Mouse (Mus musculus) heart, embryonic 15.5 days (tissue): ENCODE measurements around the gene Itga10. TPM values are rescaled to one million over a fixed set of nuclear protein-coding genes. Genes with fewer than 3 reads are reported as not detected.
"Not testable (repeated sequence)": the region's sequence is repeated elsewhere in the genome, so short reads cannot be mapped to it uniquely, and the experiment has no call there.

Experiments
- ATAC-seq: fragments of 200-750 bp; cut with Nextera tagmentation; replicated peaks from 2 replicates; pipeline ENCODE4 v1.8.0; 2017; ENCODE audit warnings: low read depth, moderate TSS enrichment; ENCODE audit not compliant: insufficient number of reproducible peaks, insufficient read depth, low FRiP score
- H3K27ac ChIP-seq: fragments of 300-500 bp; sonication (generic); 2 replicates; pipeline ENCODE4 v1.5.1; 2015; ENCODE audit warnings: mild to moderate bottlenecking, inconsistent platforms
- H3K27me3 ChIP-seq: fragments of 300-500 bp; sonication (generic); 2 replicates; pipeline ENCODE4 v1.6.1; 2015; ENCODE audit warnings: inconsistent platforms
- H3K36me3 ChIP-seq: fragments of 300-500 bp; sonication (generic); 2 replicates; pipeline ENCODE4 v1.6.1; 2015; ENCODE audit warnings: mild to moderate bottlenecking, inconsistent platforms
- H3K4me1 ChIP-seq: fragments of 300-500 bp; sonication (generic); replicated peaks from 2 replicates; pipeline ENCODE4 v1.6.1; 2015; ENCODE audit warnings: inconsistent platforms
- H3K4me2 ChIP-seq: fragments of 300-500 bp; sonication (generic); 2 replicates; pipeline ENCODE4 v1.6.1; 2015; ENCODE audit warnings: inconsistent platforms, mild to moderate bottlenecking, moderate library complexity
- H3K4me3 ChIP-seq: fragments of 300-500 bp; sonication (generic); 2 replicates; pipeline ENCODE4 v1.5.1; 2015; ENCODE audit warnings: mild to moderate bottlenecking, inconsistent platforms
- H3K9ac ChIP-seq: fragments of 300-500 bp; sonication (generic); 2 replicates; pipeline ENCODE4 v1.6.1; 2015; ENCODE audit warnings: mild to moderate bottlenecking, inconsistent platforms
- H3K9me3 ChIP-seq: fragments of 300-500 bp; sonication (generic); replicated peaks from 2 replicates; pipeline ENCODE4 v1.6.1; 2016; ENCODE audit warnings: inconsistent platforms
- WGBS: fragments of 180-500 bp; shearing (Covaris S2); methylation state at CpG from one replicate; pipeline ENCODE4 v1.1.7; 2015; ENCODE audit warnings: mixed read lengths; 5-methylcytosine and 5-hydroxymethylcytosine counted together
- polyA plus RNA-seq: library from polyadenylated mRNA; unstranded; fragments of >200 nt; fragmentation: Nextera tagmentation; extraction: Ambion mirVana; gene quantifications from 2 replicates; pipeline ENCODE4 v1.2.1, GENCODE M21; 2015

Gene Itga10
- polyA plus RNA-seq, 1 experiment from 2014 or later = 1.00 TPM

DNA sequence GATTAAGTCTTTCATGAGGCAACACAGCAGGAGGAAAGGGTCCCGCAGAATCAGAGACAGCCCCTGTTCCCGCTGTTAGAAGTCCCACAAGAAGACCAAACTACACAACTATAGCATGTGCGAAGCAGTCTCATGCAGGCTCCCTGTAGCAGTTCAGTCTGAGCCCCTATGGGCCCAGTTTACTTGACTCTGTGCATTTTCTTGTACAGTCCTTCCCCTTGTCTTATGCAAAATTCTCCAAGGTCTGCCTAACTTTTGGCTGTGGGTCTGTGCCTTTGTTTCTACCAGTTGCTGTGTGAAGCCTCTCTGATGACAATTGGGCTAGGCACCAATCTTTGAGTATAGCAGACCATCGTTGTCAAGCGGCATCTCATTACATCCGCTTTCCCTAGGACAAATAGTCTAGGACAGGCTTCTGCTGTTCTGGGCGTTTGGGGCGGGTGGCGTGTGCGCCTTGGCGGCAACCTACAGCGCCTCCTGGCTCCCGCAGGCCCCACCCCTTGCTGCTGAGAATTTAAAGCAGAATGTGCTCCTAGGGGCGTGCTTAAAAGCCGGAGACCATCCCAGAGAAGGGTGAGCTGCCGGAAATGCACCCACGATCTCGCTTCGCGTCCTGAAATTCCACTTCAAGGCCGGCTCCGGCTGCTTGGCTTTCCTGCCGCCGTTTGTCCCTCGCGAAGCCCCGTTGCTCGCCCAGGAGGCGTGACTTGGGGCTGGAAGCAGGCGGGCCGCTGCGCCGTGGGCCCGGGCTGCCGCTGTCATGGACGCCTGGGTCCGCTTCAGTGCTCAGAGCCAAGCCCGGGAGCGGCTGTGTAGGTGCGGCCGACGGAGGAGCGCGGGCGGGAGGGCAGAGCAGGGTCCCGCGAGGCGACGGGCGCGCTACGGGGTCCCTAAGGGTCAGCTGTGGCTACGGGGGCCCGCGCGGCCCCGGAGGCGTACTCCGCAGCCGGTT is 10.2 kb upstream of the Itga10 start, which contains the start of the genes Pex11b and Gm42957:
TSS of gene Pex11b (plus strand) at position 449 of the 952 bp plus-strand sequence.
TSS of gene Gm42957 (plus strand) at position 547 of the 952 bp plus-strand sequence.
- ATAC-seq = peak; percentile 89
- peak within 1 kb of the TSS; percentile 88 for H3K9ac ChIP-seq
- H3K4me2 ChIP-seq = peak within 1 kb of the TSS; percentile 76
- WGBS = 2% methylated on average over 60 of the region's 60 CpGs
- no peaks in the 10 kb centered on the region for H3K9me3 ChIP-seq
- H3K36me3 ChIP-seq = peaks cover 34% of the 10 kb centered on the region
- peaks cover 25% of the 10 kb centered on the region for H3K4me1 ChIP-seq
- H3K4me3 ChIP-seq = peak within 1 kb of the TSS; percentile 84
- H3K27me3 ChIP-seq = no peaks in the 10 kb centered on the region
- peak within 1 kb of the TSS; percentile 85 for H3K27ac ChIP-seq

GRCm38 (mm10) chr3:96635906-96636305 is 9.5 kb upstream of the Itga10 start:
- peak overlapping the region; percentile 84 for H3K4me3 ChIP-seq
- no peak for ATAC-seq
- peak overlapping the region; percentile 85 for H3K27ac ChIP-seq
- peaks cover 19% of the 10 kb centered on the region for H3K4me1 ChIP-seq
- H3K36me3 ChIP-seq = peaks cover 32% of the 10 kb centered on the region
- H3K27me3 ChIP-seq = no peaks in the 10 kb centered on the region
- 7% methylated on average over 15 of the region's 15 CpGs for WGBS
- H3K9me3 ChIP-seq = no peaks in the 10 kb centered on the region
- H3K9ac ChIP-seq = peak overlapping the region; percentile 88
- H3K4me2 ChIP-seq = peak overlapping the region; percentile 76

DNA sequence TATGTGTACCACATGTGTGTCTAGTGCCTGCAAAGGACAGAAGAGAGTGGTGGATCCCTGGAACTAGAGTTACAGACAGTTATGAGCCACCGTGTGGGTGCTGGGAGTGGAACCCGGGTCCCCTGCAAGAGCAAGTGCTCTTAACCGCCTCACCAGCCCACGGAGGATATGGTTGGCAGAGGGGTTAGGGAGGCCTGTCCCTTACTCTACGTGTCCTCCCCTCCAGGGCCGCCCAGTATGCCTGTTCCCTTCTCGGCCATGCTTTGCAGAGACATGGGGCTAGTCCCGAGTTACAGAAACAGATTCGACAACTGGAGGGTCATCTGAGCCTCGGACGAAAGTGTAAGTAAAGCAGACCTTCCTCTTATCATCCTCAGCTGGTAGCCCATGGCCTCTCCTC is 8.9 kb upstream of the Itga10 start:
- Histone ChIP-seq H3K9me3 (no peaks in the 10 kb centered on the region), H3K27ac (no peak overlapping the region), H3K4me1 (peaks cover 14% of the 10 kb centered on the region), H3K36me3 (peaks cover 27% of the 10 kb centered on the region), H3K9ac (peak overlapping the region; percentile 88), H3K27me3 (no peaks in the 10 kb centered on the region), H3K4me3 (peak overlapping the region; percentile 84), H3K4me2 (peak overlapping the region; percentile 76)
- WGBS = 61% methylated on average over 11 of the region's 11 CpGs
- no peak for ATAC-seq

DNA sequence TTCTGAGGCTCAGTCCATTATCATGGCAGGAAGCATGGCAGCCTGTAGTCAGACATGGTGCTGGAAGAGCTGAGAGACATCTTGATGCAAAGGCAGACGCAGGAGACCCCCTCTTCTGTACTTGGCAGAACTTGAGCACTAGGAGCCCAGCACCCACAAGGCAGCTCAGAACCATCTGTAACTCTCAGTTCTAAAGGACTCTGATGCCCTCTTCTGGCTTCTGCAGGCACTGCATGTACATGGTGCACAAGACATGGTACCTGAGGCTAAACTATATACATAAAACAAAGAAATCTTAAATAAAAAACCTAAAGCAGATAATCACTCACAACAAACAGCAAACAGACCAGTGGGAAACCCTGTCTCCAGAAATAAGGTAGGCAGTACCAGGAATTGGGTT is 6.2 kb upstream of the Itga10 start:
- H3K27me3 ChIP-seq = no peaks in the 10 kb centered on the region
- H3K4me3 ChIP-seq = no peak overlapping the region
- no peak overlapping the region for H3K4me2 ChIP-seq
- H3K27ac ChIP-seq = no peak overlapping the region
- ATAC-seq = no peak
- 84% methylated on average over 1 of the region's 1 CpGs for WGBS
- peaks cover 29% of the 10 kb centered on the region for H3K36me3 ChIP-seq
- H3K9ac ChIP-seq = no peak overlapping the region
- no peaks in the 10 kb centered on the region for H3K9me3 ChIP-seq
- H3K4me1 ChIP-seq = peaks cover 12% of the 10 kb centered on the region

- peaks cover 14% of the 10 kb centered on the region for H3K36me3 ChIP-seq
- no peak overlapping the region for H3K4me3 ChIP-seq
- 78% methylated on average over 3 of the region's 3 CpGs for WGBS
- no peaks in the 10 kb centered on the region for H3K27me3 ChIP-seq
- no peak overlapping the region for H3K4me2 ChIP-seq
- peaks cover 9% of the 10 kb centered on the region for H3K4me1 ChIP-seq
- no peaks in the 10 kb centered on the region for H3K9me3 ChIP-seq
- no peak overlapping the region for H3K9ac ChIP-seq
- no peak for ATAC-seq
- H3K27ac ChIP-seq = no peak overlapping the region
Measured at GRCm38 (mm10) chr3:96647365-96647764, 2.0 kb downstream of the Itga10 start.

DNA sequence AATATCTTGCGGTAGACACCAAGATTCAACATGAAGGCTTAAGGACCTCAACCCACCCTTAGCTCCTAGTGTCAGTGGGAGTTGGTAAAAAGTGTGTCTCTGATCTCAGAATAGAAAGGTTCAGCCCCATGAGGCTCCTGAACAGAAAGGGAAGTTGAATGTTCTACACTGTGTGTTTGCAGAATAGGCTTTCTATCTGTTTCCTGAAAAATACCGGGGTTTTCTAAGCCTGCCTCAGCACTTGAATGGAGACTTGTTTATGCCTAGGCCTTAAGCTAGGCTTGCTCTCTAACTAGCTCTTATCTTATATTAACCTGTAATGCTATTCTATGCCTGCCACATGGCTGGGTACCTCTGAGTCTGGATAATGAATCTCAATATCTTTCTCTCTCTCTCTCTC is 15.5 kb downstream of the Itga10 start:
- no peak overlapping the region for H3K4me3 ChIP-seq
- no peak for ATAC-seq
- no peaks in the 10 kb centered on the region for H3K9me3 ChIP-seq
- no peak overlapping the region for H3K27ac ChIP-seq
- no peak overlapping the region for H3K9ac ChIP-seq
- H3K36me3 ChIP-seq = no peaks in the 10 kb centered on the region
- H3K4me1 ChIP-seq = peaks cover 14% of the 10 kb centered on the region
- 76% methylated on average over 2 of the region's 2 CpGs for WGBS
- no peak overlapping the region for H3K4me2 ChIP-seq
- no peaks in the 10 kb centered on the region for H3K27me3 ChIP-seq

DNA sequence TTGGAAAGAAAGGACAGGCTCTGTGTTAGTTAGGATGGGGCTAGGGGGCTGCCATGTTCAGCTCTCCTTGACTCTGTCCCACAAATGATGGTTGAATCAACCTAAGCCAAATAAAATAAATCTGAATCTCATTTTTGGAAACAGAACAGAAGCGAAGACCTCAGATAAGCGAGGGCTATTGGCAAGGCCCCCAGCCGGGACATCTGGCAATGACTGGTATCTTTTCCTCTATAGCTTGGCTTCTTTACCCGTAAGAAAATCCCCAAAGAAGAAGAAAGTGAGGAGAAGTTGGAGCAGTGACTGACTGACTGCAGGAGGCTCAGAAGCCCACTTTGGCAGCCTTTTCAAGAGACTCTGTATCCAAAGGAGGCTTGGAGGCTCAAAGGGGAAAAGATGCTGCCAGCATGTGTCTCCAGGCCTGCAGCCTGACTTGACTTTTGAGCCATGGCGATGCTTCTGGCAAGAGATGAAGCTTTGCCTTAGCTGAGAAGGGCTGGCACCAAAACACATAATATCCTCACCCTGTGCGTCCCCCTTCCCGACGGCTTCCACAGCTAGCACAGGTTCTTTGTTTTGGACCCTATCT is 17.4 kb downstream of the Itga10 start:
- Histone ChIP-seq H3K4me2 (no peak overlapping the region; the same call in 1 of the 2 replicates), H3K36me3 (no peaks in the 10 kb centered on the region), H3K4me1 (peaks cover 14% of the 10 kb centered on the region), H3K4me3 (no peak overlapping the region), H3K9me3 (no peaks in the 10 kb centered on the region), H3K27ac (peak overlapping the region; percentile 33; the same call in 1 of the 2 replicates), H3K27me3 (no peaks in the 10 kb centered on the region), H3K9ac (no peak overlapping the region)
- WGBS = 51% methylated on average over 8 of the region's 8 CpGs
- no peak for ATAC-seq

- Histone ChIP-seq H3K27ac (peak overlapping the region; percentile 31; the same call in 1 of the 2 replicates), H3K9ac (peak overlapping the region; percentile 47; the same call in 1 of the 2 replicates), H3K27me3 (no peaks in the 10 kb centered on the region), H3K4me1 (peaks cover 14% of the 10 kb centered on the region), H3K4me3 (peak overlapping the region; percentile 39), H3K9me3 (no peaks in the 10 kb centered on the region), H3K36me3 (no peaks in the 10 kb centered on the region), H3K4me2 (peak overlapping the region; percentile 72)
- ATAC-seq = peak; percentile 74
- 4% methylated on average over 18 of the region's 18 CpGs for WGBS
Measured at GRCm38 (mm10) chr3:96663432-96664239, 18.3 kb downstream of the Itga10 start.

DNA sequence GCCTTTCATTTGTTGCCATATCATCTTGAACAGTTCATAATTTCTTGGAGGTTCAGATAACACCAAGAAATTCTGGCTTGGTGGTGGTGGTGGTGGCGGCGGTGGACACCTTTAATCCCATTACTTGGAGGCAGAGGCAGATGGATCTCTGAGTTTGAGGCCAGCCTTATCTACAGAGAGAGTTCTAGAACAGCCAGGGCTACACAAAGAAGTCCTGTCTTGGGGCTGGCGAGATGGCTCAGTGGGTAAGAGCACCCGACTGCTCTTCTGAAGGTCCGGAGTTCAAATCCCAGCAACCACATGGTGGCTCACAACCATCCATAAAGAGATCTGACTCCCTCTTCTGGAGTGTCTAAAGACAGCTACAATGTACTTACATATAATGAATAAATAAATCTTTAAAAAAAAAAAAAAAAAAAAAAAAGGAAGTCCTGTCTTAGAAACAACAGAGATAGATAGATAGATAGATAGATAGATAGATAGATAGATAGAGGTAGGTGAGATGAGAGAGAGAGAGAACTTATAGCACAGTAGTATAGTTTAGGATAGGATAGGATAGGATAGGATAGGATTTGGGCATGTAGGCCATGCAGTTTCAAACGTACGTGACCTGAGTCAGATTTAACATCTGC is 20.5 kb downstream of the Itga10 start:
- not testable (repeated sequence) for H3K4me2 ChIP-seq, H3K9ac ChIP-seq, H3K27me3 ChIP-seq, H3K36me3 ChIP-seq, ATAC-seq, H3K9me3 ChIP-seq, H3K4me3 ChIP-seq, H3K27ac ChIP-seq
- WGBS = 86% methylated on average over 7 of the region's 7 CpGs
- peaks cover 20% of the 10 kb centered on the region for H3K4me1 ChIP-seq

GRCm38 (mm10) chr3:96666916-96667315 is 21.5 kb downstream of the Itga10 start:
- Histone ChIP-seq H3K4me1 (peaks cover 20% of the 10 kb centered on the region), H3K4me3 (no peak overlapping the region), H3K9me3 (no peaks in the 10 kb centered on the region), H3K4me2 (no peak overlapping the region), H3K9ac (no peak overlapping the region), H3K36me3 (no peaks in the 10 kb centered on the region), H3K27ac (no peak overlapping the region), H3K27me3 (no peaks in the 10 kb centered on the region)
- WGBS = 89% methylated on average over 5 of the region's 5 CpGs
- no peak for ATAC-seq
